Mouse (Mus musculus) c-Kit-positive CD71-positive TER-119-positive erythroid progenitor cells, embryonic 14.5 days (primary cell): ENCODE results near the gene Maml3.
A peak's percentile ranks its signal among the peaks of the same experiment; 100 is the strongest.

Source experiments
- DNase-seq: peaks from one replicate; pipeline ENCODE4 v3.0.0-alpha.2; 2013; ENCODE audit warnings: low spot score

Maml3 gene

DNA sequence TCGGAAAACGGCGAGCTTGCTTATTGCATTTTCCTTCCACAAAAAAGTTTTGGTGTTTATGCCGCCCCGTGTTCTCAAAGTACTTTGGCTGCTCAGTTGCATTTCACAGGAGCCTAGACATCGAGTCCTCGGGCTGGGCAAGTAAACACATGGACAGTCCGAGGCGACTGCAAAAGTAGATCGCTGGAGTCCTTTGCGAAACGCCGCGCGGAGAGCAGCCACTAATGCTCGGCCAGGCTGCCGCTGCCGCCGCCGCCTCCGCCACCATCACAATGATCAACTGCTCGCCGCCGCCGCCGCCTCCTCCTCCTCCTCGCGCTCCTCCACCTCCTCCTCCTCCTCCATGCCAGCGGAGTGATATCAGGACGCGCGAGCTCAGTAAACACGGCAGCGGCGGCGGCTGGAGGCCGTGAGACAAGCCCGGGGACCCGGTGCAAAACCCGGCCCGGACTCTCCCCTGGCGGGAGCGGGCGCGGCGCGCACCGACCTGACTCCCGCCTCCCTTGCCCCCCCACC is at the start of gene Maml3:
Maml3 (minus strand) TSS at position 441 of the 516 bp plus-strand sequence.
- peak; percentile 84 for DNase-seq

DNA sequence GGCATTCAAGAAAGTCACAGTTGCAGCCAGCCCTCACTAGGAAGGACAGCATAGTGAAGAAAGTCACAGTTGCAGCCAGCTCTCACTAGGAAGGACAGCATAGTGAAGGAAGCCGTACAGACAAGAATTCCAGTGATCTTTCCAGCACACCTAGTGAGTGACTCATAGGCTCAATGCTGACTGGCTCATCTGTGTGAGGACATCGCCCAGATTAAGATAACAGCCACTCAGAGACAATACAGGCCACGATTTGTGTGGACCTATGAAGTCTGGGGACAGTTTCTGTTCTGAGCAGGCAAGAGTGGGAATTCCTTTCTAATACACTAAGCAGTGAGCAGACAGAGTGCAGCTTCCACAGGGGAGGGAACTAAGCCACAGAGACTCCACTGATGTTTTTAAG is 46.3 kb upstream of the Maml3 start:
- no peak for DNase-seq

DNA sequence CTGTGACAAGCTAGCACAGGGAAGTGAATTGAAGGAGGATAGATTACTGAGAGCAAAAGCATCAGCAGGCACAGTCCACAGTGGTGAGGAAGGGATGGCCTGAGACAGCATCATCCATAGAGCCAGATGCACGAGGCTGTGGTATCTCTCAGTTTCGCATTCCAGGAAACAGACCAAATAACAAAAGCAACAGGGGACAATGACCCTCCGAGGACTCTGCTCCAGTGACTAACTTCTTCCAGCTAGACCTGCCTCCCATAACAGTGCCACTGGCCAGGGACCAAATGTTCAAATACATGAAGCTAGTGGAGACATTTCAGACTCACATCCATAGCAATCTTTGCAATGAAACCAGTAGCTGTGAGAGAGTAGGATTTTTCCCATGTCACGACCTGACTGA is 43.4 kb upstream of the Maml3 start:
- no peak for DNase-seq

DNA sequence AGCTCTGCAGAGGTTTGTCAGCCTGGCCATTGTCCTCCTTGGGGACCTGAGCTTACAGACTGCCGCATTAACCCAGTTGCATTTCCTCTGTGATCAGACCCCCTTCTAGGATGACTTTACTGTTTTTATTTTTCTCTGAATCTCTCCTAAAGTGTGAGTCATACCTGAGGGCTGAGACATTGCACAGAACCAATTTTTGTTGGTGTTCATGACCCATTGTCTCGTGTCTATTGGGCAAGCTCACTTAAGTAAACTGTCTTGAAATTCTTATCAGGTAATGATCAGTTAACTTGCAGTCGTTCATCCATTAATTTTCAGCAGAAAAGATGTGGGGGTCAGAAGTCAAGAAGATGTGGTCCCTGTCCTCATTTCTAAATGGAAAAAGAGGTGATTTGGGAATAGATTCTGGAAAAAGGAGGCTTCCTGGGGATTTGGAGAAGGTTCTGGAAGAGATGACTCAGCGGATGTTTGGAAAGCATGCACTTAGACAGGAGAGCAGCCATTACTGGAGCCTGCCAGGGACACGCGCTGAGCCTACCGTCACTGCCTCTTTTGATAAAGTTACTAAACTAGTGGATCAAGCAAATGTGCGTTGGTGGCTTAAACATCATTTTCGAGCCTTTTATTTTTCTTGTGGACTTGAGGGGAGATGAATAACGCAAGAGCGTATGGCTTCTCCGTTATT is 40.0 kb upstream of the Maml3 start:
- no peak for DNase-seq

DNA sequence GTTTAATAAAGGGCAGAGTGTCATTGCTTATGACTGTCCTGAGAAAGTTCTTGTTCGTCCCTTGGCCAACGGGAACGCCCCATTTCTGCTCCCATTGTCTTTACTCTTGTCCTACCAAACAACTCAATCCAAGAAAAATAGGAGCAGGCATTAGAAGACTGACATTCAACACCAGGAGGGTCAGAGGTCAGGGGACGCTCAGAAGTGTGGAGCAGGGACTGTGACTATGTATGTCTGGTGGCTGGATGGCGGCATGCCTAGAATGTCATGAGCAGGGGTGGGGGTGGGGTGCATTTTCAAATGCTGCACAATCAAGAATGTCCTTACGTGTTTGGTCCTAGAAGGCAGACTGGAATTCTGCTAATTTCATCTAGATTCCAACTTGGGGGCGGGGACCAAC is 38.1 kb upstream of the Maml3 start:
- no peak for DNase-seq

DNA sequence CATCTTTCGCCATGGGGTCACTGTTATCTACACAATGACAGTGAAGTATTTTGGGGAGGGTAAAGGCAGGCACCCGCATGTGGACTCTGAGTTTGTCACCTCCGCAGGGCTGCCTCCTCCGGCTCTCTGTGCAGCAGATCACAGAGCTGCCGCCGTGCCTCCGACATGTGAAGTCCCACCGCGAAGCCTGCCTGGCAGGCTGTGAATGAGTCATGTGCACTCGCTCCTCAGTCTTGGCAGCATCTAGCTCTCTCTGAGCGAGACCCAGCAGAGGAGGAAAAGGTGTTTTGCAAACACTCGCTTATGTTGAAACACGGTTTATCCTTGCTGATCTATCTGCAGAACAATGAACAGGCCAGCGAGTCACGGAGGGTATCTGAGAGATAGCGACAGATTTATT is 35.3 kb upstream of the Maml3 start:
- no peak for DNase-seq

DNA sequence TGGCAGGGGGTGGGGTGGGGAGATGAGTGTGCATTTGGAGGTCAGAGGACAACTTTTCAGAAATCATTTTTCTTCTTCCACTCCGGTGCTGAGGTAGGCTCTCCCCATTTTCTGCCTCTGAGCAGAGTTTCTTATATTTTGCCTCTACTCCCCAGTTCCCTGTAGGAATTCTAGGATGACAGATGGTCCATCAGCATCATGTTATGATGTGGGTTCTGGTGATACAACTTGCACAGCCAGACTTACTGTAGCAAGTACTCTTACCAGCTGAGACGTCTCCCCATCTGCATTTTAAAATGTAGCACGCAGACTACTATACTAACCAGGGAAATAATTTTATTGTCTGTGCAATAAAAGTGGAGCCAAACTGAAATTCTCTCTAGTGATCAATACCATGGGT is 20.5 kb upstream of the Maml3 start:
- DNase-seq = no peak

DNA sequence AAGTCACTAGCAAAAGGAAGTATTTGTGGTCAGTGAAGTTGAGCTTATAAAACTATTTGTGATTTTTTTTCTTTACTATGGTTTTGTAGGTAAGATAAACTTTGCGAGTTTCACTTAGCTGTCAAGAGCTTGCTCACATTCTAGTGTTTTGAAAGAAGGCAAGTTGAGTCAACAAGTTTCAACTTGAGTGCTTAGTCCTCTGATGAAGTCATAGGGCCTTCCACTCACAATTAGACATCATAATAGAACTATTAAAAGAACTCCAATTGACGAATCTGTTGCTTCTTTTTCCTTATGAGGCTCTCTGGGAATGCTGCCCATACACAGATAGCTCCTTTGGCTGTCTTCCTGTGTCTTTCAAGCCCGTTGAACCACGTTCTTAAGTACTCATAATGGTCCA is 16.0 kb upstream of the Maml3 start:
- DNase-seq = no peak

DNA sequence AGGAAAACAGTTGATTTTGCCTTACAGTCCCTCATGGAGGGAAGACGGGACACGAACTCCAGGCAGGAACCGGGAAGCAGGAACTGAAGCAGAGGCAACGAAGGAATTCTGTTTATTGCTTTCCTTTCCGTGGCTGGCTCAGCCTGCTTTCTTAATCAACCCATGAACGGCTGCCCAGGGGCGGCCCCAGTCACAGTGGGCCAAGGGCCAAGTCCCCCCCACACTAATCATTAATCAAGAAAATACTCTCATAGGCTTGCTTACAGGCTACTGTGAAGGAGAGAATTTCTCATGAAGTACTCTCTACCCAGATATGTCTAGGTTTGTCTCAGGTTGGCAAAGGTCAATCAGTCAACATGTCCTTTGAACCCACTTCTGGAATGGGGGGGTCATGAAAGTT is 14.3 kb upstream of the Maml3 start:
- DNase-seq = no peak

DNA sequence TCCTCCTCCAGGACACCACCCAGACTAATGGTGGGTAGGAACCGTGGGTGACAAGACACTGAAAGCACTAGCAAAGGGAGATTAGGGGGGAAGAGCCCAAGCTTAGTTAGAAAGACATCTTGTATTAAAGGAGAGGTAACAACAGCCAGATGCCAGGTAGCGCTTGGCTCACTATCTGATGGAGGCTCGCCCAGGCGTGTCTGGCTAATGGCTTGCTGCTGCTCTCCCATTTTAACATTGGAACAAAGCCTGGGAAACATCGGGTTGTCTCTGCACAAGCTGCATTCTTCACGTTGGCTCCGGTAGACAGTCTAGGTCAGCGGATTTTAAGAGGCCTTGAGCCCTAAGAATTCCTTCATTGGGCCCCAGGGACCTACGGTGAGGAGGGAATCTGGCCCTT is 10.5 kb upstream of the Maml3 start:
- no peak for DNase-seq

DNA sequence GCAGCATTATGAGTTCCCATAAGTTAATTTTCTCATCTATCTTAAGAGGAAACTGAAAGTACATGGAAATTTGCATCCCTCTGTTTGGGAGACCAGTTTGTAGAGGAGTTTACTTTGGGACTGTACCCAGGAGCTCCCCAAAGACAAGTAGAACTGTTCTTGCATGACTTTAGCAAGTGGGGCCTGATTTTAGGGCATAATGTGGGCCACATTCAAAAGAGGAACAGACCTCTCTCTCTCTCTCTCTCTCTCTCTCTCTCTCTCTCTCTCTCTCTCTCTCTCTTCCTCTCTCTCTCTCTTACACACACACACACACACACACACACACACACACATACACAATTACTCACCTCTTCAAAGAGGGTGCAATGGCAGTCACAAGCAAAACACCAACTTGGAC is 3.2 kb upstream of the Maml3 start:
- no peak for DNase-seq

DNA sequence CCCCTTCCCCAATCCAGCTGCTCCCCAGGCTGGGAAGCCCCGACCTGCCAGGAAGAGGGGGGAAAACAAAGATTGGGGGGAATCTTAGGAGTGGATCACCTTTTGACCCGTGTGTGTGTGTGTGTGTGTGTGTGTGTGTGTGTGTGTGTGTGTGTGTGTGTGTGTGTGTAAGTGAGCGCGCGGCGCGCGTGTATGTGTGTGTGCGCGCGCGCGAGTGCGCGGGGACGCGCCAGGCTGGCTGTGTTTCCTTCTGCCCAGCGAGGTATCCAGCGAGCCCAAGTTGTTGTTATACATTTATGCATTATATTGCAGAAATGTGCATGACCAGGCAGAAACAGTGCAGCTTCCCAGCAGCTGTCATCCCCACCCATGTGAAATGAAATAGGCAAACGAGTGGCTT is 280 bp upstream of the Maml3 start:
- peak; percentile 45 for DNase-seq

DNA sequence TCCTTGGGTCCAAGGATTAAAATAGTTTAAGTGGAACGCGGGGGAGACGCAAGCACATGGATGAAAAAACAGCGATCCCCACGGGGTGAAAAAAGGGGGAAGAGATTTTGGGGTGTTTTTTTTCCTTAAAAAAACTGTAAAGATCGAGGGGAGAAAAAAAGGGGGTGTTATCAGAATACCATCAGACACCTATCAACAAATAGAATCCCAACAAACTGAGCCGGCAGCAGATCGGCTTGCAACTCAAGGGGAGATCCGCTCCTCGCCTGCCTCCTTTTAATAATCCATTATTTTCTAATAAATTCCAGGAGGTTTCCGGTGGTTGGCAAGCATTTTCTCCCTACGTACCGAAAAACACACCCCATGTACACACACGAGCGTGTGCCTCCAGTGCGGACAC is 668 bp downstream of the Maml3 start:
- peak; percentile 10 for DNase-seq

DNA sequence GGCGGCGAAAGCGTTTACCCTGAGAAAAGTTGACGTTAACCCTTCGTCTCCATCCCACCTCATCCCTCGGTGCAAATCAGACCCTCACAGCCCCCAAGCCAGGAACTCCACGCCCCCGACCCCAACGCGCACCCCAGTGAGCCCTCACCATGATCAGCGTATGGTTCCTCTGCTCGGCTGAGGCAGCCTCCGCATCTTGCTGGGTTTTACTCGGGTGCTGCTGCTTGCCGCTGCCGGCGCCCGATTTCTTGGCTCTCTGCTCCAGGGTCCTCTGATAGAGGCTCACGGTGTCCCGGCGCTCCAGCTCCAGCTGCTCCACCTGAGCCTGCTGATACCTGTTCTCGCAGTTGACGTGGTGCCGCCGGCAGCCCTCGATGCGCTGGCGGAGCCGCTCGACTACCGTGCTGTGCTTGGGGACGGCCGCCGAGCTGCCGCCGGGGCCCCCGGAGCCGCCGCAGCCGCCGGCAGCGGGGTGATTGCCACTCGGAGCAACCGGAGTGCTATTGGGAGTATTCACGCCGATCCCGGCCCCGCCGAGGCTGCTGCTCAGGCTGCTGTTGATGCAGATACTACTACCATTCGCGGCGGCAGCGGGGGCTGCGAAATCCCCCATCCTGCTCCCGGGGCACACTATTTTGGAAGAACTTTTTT is 1.2 kb downstream of the Maml3 start:
- peak; percentile 40 for DNase-seq

DNA sequence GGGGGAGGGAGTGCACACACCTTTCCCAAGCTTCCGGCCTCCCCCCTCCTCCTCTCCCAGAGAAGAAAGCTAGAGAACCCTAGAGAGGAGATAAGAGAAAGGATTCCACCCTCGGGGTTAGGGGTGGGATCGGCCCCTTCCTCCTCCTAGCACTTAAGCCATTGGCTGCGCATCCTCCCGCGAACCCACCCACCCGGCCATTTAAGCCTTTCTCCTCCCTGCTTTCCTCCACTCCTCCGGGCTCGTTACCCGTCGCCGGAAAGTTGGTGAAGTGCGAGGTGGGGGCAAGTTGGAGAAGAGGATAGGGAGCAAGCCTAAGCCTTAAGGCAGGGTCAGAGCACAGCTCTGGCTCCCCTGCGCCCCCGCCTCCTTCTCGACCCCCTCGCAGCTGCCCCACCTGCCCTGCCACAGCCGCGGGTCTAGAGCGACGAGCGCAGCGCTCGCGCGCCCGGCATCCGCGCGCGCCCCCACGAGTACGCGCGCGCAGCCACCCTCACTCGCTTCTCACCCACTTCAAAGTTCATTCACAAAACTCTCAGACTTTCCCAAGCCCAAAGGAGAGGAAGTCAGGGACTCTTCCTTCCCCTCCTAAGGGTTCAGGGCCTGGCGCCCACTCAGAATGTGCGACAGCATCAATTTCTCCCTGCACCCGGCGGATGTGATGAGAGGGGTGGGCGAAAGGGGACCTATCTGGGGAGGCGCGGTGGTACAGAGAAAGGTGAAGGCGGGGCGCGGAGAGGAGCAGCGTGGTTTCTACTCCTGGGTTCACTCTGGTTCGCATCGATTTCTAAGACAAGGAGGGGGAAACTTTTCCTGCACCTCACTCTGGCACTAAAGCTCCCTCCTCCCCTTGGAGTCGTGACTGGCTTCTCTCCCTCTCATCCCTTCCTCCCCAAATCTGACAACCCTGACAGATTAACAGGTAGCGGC is 2.0 kb downstream of the Maml3 start:
- peak; percentile 59 for DNase-seq

DNA sequence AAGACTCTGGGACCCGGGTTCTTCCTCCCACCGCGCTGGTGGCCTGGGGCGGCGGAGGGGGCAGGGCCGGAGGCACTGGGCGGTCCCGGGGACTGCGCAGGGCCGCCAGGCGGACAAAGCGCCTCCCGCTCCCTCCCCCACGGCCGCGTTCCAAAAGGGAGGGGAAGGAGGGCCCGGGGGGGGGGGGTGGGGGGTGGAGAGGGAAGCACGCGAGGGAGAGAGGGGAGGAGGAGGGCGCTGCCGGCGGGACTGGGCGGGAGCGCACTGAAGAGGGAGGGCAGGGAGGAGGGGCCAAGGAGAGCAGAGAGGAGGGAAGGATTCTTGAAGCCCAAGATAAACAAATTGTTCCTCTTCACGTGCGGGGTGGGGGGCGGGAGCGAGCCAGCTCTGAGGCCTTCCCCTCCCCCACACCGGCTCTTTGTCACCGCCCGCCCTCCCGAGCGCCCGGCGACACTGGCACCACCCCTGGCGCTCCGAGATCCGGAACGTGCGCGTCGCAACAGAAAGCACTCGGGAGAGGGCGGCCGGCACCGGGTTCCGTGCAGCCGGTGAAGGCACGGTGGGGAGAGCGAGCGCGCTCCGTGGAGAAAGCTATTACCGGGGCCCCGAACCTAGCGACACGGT is 2.8 kb downstream of the Maml3 start:
- DNase-seq = peak; percentile 69

DNA sequence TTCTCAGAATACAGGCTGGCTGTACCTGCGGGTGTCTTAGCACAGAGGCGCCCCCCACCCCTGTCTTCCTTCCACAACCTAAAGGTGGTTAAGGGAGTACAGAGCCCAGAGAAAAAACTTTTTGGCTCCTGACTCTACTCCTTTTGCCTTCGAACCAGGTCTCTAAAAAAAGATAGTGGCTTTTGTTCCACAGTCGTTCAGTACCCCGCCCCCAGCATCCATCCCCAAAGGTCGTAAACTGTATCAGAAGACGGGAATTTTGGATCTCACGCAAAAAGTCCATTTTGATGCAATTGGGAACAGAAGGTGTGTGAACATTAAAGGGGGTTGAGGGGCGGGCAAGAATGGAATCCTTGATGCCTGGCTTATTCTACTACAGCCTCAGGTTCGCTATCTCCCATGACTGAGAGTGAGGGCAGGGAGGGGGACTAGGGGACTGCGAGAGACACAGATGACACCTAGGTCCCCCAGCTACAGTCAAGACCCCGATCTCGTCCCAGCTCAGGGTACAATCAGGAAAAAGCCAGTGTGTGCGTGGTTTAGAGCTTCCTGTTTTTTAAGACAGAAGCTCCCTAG is 3.4 kb downstream of the Maml3 start:
- no peak for DNase-seq

DNA sequence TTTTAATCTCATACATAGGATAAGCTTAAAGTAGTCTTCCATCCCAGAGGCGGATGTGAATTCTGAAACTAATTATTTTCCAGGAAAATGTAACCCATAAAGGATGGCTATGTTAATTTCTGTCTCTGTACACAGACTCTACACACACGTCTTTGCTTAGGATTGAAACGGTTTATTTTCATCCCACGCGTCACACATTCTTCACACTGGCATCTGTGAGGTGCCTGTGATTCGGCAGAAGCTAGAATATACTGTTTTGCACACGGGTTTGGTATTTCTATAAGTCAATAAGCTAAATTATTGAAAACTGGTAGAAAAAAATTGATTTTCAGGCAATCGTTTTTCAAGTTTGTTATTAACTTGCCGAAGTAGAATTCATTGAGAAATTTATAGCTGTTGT is 4.0 kb downstream of the Maml3 start:
- DNase-seq = no peak

DNA sequence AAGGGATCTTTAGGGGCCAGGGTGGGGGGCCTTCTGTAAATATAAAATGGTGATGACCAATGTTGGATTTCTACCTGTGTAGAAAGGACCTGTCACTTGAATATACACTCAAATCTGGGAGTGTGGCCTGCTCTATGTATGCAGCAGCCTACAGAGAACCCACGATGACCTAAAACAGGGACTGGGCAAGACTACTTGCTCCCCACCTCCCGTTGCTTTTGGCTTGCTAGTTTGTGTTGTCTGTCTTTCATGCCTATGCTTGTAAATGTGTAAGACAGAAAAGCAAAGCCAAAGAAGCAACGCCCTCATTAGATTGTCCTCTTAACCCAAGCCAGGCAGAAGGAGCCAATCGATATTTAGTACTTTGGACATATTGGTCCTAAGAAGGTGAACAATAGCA is 4.6 kb downstream of the Maml3 start:
- DNase-seq = no peak

DNA sequence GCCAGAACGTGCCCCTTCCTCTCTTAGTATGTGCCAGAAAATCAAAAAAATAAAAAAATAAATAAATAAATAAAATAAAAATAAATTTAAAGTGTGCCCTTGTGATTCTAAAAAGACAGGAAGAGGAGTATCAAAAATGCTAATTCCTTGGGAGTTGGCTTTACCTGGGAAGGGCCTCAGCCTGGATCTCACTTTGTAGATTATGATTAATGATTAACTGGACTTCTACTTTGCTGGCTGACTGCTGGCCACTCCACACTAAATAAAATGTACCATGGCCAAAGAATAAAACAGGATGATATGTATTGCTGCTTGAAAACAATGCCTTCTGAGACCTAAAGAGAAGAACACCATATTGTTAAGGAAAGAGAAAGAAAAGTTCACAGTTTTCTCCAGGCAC is 5.6 kb downstream of the Maml3 start:
- no peak for DNase-seq

DNA sequence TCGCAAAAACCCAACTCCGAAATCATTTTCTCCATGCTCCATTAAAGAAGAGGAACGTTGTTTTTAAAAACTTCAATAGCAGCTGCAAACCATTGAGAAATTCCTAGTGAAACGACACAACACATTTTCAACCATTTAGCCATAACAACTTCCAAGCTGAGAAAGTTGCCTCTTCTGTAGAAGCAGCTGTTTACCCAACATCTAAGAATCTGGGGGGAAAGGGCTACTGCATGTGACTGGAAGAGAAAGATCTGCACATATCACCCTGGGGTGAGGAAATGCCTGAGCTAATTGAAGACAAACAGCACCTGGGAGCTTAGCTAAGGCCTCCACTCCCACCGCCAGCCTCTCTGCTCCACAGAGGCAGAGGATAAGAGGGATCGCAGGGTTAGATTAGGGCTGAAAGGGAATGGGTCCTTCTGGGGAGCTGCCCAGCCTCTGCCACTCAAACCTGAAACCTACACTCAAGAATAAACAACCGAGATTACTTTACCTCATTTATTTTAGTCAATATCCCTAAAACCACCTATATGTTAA is 13.5 kb downstream of the Maml3 start:
- no peak for DNase-seq
